Mouse (Mus musculus) lung, postnatal 0 days (tissue): ENCODE results near the gene Gm45799.

Experiments
- CTCF ChIP-seq: IDR thresholded peaks from 2 replicates; pipeline ENCODE4 v1.5.1; 2016; ENCODE audit warnings: antibody characterized with exemption, mild to moderate bottlenecking
- EP300 ChIP-seq: IDR thresholded peaks from 2 replicates; pipeline ENCODE4 v1.6.1; 2016; ENCODE audit warnings: antibody characterized with exemption, mild to moderate bottlenecking, control low read depth

GRCm38 (mm10) chr7:105708733-105709132 is 68.4 kb downstream of the Gm45799 start:
- no peak for TF ChIP-seq CTCF
- TF ChIP-seq EP300 = no peak
